Mouse (Mus musculus) midbrain, embryonic 10.5 days (tissue): ENCODE results near the gene Lmtk3. TPM values are rescaled to one million over a fixed set of nuclear protein-coding genes. Genes with fewer than 3 reads are reported as not detected.

ENCODE experiments used
- DNase-seq: peaks from one replicate; pipeline ENCODE4 v3.0.0-alpha.2; 2017; ENCODE audit warnings: low spot score
- H3K27ac ChIP-seq: fragments of 300-500 bp; sonication (generic); replicated peaks from 2 replicates; pipeline ENCODE4 v1.5.1; 2016; ENCODE audit warnings: mild to moderate bottlenecking
- H3K27me3 ChIP-seq: fragments of 300-500 bp; sonication (generic); 2 replicates; pipeline ENCODE4 v1.6.1; 2016; ENCODE audit warnings: low read depth, mild to moderate bottlenecking; ENCODE audit not compliant: poor library complexity, severe bottlenecking
- H3K36me3 ChIP-seq: fragments of 300-500 bp; sonication (generic); 2 replicates; pipeline ENCODE4 v1.6.1; 2016; ENCODE audit warnings: mild to moderate bottlenecking, moderate library complexity
- H3K4me1 ChIP-seq: fragments of 300-500 bp; sonication (generic); 2 replicates; pipeline ENCODE4 v1.6.1; 2016
- H3K4me3 ChIP-seq: fragments of 300-500 bp; sonication (generic); 2 replicates; pipeline ENCODE4 v1.5.1; 2016; ENCODE audit warnings: mild to moderate bottlenecking, moderate library complexity
- H3K9me3 ChIP-seq: fragments of 300-500 bp; sonication (generic); replicated peaks from 2 replicates; pipeline ENCODE4 v1.6.1; 2016; ENCODE audit warnings: mild to moderate bottlenecking
- WGBS: fragments of 180-500 bp; shearing (Covaris S2); methylation state at CpG from one replicate; pipeline ENCODE4 v1.1.7; 2016; 5-methylcytosine and 5-hydroxymethylcytosine counted together
- polyA plus RNA-seq: library from polyadenylated mRNA; unstranded; fragments of >200 nt; fragmentation: Nextera tagmentation; extraction: Ambion mirVana; gene quantifications from 2 replicates; pipeline ENCODE4 v1.2.1, GENCODE M21; 2016

Gene Lmtk3
- polyA plus RNA-seq, 1 experiment from 2014 or later = 2.3 TPM

DNA sequence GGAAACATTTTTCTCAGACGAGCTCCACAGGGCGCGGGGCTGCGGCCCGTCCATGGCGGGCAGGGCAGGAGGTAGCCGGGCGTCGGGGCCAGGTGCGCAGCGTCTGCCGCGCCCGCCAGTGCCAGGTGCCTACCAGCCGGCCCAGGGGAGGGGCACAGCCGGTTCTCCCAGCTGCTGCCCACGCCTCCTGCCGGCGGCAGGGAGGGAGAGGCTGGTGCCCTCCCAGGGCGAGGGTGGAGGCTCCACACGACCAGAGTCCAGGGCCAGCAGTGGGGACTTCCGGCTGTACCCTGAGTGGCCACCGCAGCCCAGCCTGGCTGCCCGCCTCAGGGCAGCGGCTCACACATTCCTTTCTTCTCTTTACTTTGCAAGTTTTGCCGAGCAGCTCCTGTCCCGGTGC is 24.1 kb upstream of the Lmtk3 start:
- Histone ChIP-seq H3K36me3 (no peaks in the 10 kb centered on the region), H3K27me3 (peaks cover 36% of the 10 kb centered on the region), H3K9me3 (no peaks in the 10 kb centered on the region), H3K4me1 (peaks cover 7% of the 10 kb centered on the region), H3K27ac (peak overlapping the region; percentile 69), H3K4me3 (peak overlapping the region; percentile 46)
- WGBS = 10% methylated on average over 27 of the region's 27 CpGs
- DNase-seq = no peak

DNA sequence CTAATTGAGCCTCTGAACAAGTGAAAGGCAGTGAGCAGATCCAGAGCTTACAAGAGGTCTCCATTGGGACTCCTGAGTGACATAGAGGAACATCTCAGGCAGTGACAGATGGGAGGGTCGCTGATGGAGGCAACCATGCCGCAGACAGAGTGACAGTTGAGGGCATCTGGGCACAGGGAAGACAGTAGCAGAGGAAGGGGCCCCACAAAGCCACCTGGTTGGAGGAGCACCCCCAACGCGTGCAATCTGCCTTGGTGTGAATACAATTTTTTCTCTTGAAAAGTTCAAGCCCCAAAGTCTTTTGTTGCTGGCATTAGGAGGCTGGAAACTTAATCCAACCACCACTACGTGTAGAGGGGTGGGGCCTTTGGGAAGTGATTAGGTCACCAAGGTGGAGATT is 23.4 kb upstream of the Lmtk3 start:
- H3K4me3 ChIP-seq = no peak overlapping the region
- no peaks in the 10 kb centered on the region for H3K36me3 ChIP-seq
- DNase-seq = no peak
- no peak overlapping the region for H3K27ac ChIP-seq
- H3K27me3 ChIP-seq = peaks cover 36% of the 10 kb centered on the region
- H3K9me3 ChIP-seq = no peaks in the 10 kb centered on the region
- WGBS = 68% methylated on average over 5 of the region's 5 CpGs
- H3K4me1 ChIP-seq = peaks cover 7% of the 10 kb centered on the region

DNA sequence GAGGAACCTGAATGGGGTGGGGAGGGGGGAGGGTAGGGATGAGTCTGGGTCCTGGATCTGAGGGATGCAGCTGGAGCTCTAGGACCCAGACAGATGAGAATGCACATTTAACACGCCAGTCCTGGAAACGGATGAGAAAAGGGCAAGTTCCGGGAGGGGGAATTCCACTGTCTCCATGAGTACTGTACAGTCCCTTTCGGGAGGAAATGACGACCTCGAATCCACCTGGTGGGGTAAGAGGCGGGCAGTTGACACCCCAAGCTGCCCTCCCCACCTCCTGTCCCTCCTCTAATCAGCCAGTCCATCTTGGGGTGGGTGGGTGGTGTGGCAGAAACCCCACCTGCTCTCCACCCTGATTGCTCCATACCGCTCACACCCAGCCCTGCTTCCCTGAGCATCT is 17.5 kb upstream of the Lmtk3 start:
- WGBS = 69% methylated on average over 8 of the region's 8 CpGs
- Histone ChIP-seq H3K4me3 (no peak overlapping the region), H3K9me3 (no peaks in the 10 kb centered on the region), H3K27me3 (peaks cover under 1% of the 10 kb centered on the region; the same call in 1 of the 2 replicates), H3K4me1 (no peaks in the 10 kb centered on the region), H3K36me3 (no peaks in the 10 kb centered on the region), H3K27ac (no peak overlapping the region; the same call in 1 of the 2 replicates)
- no peak for DNase-seq

DNA sequence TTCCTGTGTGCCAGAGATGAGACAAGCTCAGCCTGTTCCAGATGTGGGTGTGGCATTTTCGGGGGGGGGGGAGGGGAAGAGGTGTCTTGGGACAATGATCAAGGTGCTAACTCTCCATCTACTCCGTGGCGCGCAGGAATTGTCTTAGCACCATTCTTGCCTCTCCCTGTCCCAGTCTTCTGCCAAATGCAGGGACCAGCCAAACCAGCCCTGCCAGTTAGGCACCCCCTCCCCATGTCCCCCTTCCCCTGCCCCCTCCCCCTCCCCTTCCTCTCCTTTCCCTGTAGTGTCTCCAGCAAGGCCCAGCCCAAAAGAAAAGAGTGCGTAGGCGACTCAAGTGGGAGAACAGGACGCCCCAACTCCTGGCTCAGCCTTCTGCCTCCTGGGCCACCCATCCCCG is 16.8 kb upstream of the Lmtk3 start:
- H3K4me1 ChIP-seq = no peaks in the 10 kb centered on the region
- no peak overlapping the region for H3K4me3 ChIP-seq
- no peak for DNase-seq
- no peaks in the 10 kb centered on the region for H3K36me3 ChIP-seq
- no peak overlapping the region for H3K27ac ChIP-seq
- 51% methylated on average over 7 of the region's 8 CpGs for WGBS
- H3K9me3 ChIP-seq = no peaks in the 10 kb centered on the region
- H3K27me3 ChIP-seq = no peaks in the 10 kb centered on the region

DNA sequence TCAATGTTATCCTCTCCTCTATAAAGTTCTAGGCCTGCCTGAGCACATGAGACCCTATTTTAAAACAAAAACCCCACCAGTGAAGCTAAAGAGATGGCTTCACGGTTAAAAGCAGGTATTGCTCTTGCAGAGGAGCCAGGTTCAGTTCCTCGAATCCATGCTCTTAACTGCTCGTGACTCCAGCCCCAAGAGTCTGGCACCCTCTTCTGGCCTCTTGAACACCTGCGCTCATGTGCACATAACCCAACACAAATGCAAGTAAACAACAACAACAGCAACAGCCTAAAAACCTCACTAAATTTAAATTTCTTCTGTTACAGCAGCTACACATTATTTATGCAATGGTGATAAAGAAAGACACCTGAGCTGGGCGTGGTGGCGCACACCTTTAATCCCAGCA is 16.0 kb upstream of the Lmtk3 start:
- 92% methylated on average over 6 of the region's 6 CpGs for WGBS
- H3K36me3 ChIP-seq = no peaks in the 10 kb centered on the region
- no peaks in the 10 kb centered on the region for H3K4me1 ChIP-seq
- H3K9me3 ChIP-seq = no peaks in the 10 kb centered on the region
- no peak for DNase-seq
- no peak overlapping the region for H3K4me3 ChIP-seq
- H3K27ac ChIP-seq = no peak overlapping the region
- H3K27me3 ChIP-seq = no peaks in the 10 kb centered on the region

DNA sequence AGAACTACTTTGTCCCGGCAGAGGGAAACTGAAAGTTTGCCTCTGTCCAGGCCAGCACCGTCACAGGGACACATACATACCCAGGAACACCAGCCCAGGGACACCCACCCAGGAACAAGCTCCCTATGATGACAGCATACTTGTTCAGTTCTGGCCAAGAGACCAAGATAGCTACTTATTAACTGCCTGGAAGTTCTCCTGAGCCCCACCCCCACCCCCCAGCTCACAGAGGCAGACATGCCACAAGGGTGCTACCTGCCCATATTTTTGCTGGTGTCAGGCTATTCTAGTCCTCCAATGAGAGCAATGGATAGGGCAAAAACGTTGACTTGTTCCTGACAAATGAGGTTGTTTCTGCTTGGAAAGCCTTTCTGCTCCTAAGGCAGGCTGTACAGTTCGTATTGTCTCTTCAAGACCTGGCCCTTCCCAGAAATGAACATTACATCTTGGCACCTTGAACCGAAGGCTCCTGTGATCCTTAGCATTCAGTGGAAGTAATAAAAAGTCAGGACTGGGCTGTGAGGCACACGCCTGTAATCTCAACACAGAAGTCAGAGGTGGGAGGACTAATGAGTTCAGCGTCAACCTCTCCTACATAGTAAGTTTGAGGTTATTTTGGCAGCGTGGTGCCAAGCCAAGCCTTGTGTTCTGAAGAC is 13.0 kb upstream of the Lmtk3 start:
- H3K36me3 ChIP-seq = no peaks in the 10 kb centered on the region
- no peak for DNase-seq
- H3K27me3 ChIP-seq = no peaks in the 10 kb centered on the region
- no peaks in the 10 kb centered on the region for H3K4me1 ChIP-seq
- H3K27ac ChIP-seq = no peak overlapping the region
- H3K9me3 ChIP-seq = no peaks in the 10 kb centered on the region
- 82% methylated on average over 8 of the region's 8 CpGs for WGBS
- H3K4me3 ChIP-seq = no peak overlapping the region

DNA sequence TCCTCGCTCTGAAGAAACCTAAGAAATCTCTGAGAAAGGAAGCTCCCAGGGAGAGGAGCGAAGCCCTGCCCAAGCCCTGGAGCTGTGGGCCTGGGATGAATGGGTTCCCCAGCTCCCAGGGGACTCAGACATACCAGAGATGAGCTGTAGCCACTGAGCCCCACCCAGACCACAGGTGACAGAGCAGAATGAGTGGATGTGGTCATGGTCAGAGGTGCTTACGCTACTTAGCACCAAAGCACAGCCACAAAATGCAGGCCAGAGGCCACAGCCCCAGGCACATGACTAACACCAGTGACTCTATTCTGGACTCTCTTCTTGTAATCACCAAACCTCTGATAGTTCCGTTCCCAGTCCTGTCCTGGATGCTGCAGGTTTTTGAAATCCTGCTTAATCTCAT is 12.4 kb upstream of the Lmtk3 start:
- 63% methylated on average over 4 of the region's 4 CpGs for WGBS
- Histone ChIP-seq H3K4me3 (no peak overlapping the region), H3K27me3 (no peaks in the 10 kb centered on the region), H3K9me3 (no peaks in the 10 kb centered on the region), H3K27ac (no peak overlapping the region), H3K4me1 (no peaks in the 10 kb centered on the region), H3K36me3 (no peaks in the 10 kb centered on the region)
- no peak for DNase-seq

DNA sequence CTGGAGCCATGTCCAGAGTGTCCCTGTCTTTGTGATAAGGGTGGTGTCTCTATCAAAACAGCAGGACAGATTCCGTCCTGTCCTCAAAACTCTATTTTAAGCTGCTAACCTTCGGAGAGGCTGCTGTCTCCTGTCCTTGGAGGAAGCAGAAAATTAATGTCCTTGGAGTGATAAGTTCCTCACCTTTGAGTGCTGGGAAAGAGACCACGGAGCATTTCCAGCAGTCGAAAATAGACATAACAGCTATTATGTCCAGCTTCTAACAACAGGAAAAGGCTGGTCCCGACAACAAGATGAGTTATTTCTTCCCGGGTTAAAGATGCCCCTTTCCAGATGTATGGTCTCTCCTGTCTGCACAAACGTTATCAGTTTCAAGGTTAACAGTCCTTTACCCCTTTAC is 8.3 kb upstream of the Lmtk3 start:
- DNase-seq = no peak
- Histone ChIP-seq H3K9me3 (no peaks in the 10 kb centered on the region), H3K36me3 (no peaks in the 10 kb centered on the region), H3K27me3 (peaks cover 8% of the 10 kb centered on the region; the same call in 1 of the 2 replicates), H3K4me1 (peaks cover 11% of the 10 kb centered on the region), H3K27ac (no peak overlapping the region), H3K4me3 (no peak overlapping the region)
- 82% methylated on average over 7 of the region's 7 CpGs for whole genome bisulfite sequencing

DNA sequence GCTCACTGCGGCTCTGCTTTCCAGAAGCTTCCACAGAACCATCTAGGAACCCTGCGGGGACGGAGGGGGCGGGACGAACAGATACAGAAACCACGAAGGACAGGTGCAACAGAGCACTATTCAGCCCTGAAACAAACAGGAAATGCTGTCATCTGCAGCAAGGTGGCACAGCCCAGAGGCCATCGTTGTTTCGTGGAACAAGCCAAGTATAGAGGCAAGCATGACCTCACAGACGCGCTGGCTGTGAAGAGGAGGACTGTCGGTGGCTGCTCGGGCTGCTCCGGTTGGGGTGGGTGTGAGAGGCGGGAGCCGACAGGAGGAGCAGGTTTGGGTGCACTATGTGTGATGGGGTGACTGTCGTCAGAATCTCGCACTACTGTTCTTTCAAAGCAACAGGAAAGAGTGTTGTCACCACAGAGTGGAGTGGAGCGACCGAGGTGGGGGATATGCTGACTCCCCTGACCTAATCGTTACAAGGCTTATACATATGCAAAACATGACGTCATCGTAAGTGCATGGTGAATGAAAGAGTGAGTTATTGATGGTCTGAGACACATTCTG is 4.4 kb upstream of the Lmtk3 start:
- H3K9me3 ChIP-seq = no peaks in the 10 kb centered on the region
- H3K27me3 ChIP-seq = peaks cover 18% of the 10 kb centered on the region
- no peaks in the 10 kb centered on the region for H3K36me3 ChIP-seq
- peaks cover 22% of the 10 kb centered on the region for H3K4me1 ChIP-seq
- 24% methylated on average over 22 of the region's 22 CpGs for WGBS
- peak overlapping the region; percentile 19; the same call in 1 of the 2 replicates for H3K27ac ChIP-seq
- H3K4me3 ChIP-seq = peak overlapping the region; percentile 29
- DNase-seq = no peak

DNA sequence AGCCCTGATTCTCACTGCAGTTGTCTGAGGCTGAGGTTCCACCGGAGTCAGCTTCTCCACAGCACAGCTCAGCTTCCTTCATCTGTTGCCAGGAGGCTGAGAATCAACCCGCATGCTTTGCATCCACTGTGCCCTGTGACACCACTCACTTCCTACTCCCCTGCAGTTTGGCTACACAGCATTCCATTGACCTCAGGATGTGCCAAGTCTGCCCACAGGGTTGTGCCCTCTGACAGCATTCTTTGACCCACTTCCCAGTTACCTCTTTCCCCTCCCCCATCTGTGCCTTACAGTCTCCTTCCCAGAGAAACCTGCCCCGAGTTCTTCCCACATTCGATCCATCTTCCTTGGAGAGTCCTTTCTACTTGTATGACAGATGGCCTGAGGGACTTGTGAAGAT is 1.3 kb upstream of the Lmtk3 start:
- peaks cover 52% of the 10 kb centered on the region for H3K4me1 ChIP-seq
- peaks cover 26% of the 10 kb centered on the region for H3K27me3 ChIP-seq
- 71% methylated on average over 4 of the region's 4 CpGs for WGBS
- peaks cover 6% of the 10 kb centered on the region; the same call in 1 of the 2 replicates for H3K36me3 ChIP-seq
- H3K4me3 ChIP-seq = no peak overlapping the region
- H3K27ac ChIP-seq = no peak overlapping the region
- DNase-seq = no peak
- H3K9me3 ChIP-seq = no peaks in the 10 kb centered on the region

DNA sequence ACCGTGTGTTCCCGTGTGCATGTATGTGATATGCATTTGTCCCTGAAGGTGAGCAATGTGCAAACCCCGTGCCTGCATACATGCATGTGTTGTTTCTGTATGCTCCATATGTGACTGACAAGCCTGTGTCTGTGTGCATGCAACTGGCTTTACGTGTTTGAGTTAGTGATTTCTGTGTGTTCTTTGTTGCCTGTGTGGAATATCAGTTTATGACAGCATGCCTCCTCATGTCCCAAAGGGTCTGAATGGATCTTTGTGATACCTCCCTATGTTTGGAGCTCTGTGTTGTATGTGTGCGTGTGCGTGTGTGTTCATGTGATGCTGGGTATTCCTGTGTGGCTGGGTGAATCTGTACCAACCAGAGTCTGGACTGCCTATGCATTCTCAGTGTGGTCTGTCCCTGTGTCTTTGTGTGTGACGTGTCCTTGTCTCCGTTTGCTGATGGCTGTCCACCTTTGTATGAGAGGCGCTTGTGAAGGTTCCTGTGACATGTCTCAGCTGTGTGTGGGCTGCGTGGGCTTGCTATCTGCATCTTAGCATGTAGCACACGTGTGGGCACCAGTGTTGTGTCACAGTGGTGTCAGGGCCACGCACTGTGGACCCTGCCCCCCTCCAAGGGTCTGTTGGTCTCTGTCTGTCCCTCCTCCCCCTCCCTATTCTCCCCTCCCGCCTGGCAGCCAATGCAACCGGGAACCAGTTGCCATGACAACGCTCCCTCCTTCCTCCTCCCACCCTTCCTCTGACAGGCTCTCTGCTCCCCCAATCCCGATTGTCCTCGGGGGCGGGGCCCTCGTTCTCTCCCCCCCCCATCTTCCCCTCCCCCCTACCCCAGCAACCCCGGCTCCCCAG is 1.2 kb downstream of the Lmtk3 start, which contains the start of gene Sult2b1:
TSS of gene Sult2b1 (minus strand) at position 146 of the 849 bp plus-strand sequence.
- H3K9me3 ChIP-seq = no peaks in the 10 kb centered on the region; the same call in 1 of the 2 replicates
- peaks cover 21% of the 10 kb centered on the region for H3K27me3 ChIP-seq
- peak within 1 kb of the TSS; percentile 94 for H3K27ac ChIP-seq
- H3K4me1 ChIP-seq = peaks cover 46% of the 10 kb centered on the region
- H3K36me3 ChIP-seq = peaks cover 31% of the 10 kb centered on the region
- peak within 1 kb of the TSS; percentile 95 for H3K4me3 ChIP-seq
- DNase-seq = peak; percentile 94
- WGBS = 25% methylated on average over 20 of the region's 20 CpGs

DNA sequence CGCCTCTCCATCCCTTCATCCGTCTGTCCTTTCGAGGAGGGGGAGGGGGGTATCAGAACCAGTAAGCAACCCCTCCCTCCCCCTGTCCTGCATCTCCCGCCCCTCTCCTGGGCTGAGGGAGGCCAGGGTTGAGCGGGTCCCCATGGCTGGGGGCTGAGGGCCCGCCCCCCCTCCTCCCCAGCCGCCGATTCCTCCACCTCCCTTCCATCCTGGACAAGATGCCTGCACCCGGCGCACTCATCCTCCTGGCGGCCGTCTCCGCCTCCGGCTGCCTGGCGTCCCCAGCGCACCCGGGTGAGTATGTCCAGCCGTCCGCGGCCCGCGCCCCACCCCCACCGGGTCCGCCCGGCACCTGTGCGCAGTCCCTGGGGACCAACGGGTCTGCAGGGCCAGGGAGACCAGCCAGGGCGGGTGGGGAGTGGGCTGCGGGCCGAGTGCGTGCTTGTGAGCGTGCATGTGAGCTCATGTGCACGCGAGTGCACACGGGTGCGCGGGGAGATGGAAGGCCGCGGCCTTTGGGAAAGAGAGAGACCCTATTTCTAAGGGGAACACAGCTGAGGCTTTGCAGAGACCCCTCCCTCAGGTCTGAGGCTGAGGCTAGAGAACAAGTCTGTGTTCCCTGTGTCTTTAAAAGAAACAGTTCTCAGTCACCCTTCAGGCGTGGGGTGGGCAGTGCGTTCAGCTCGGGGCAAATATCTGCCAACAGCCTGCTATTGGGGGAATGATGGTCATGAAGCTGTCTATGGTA is 2.0 kb downstream of the Lmtk3 start:
- Histone ChIP-seq H3K27ac (peak overlapping the region; percentile 94), H3K36me3 (peaks cover 39% of the 10 kb centered on the region), H3K4me1 (peaks cover 46% of the 10 kb centered on the region), H3K4me3 (peak overlapping the region; percentile 95), H3K9me3 (no peaks in the 10 kb centered on the region; the same call in 1 of the 2 replicates), H3K27me3 (peaks cover 21% of the 10 kb centered on the region)
- no peak for DNase-seq
- under 1% methylated on average over 38 of the region's 42 CpGs for WGBS
